Mouse (Mus musculus) brain, embryonic 14.5 days (tissue): ENCODE results near the gene Mrpl38.

Experiments used
- CTCF ChIP-seq: fragments of 200-500 bp; IDR thresholded peaks from 2 replicates; pipeline ENCODE4 v1.5.1; 2012; ENCODE audit warnings: inconsistent platforms, mild to moderate bottlenecking, moderate library complexity, borderline replicate concordance; ENCODE audit not compliant: insufficient read depth, insufficient read length; ENCODE audit errors: extremely low read depth
- POLR2A ChIP-seq: fragments of 200-500 bp; IDR thresholded peaks from 2 replicates; pipeline ENCODE4 v1.6.1; 2012; ENCODE audit warnings: mild to moderate bottlenecking, inconsistent platforms, borderline replicate concordance; ENCODE audit not compliant: poor library complexity, insufficient read depth, insufficient read length, severe bottlenecking; ENCODE audit errors: extremely low read depth

- TF ChIP-seq POLR2A (no peak), CTCF (no peak)
Observed at GRCm38 (mm10) chr11:116099462-116099861, 39.2 kb downstream of the Mrpl38 start.
